Mouse (Mus musculus): Measurements from ENCODE around the gene Gm45062. TPM values are rescaled to one million over a fixed set of nuclear protein-coding genes. Genes with fewer than 3 reads are reported as not detected.
A peak's percentile ranks its signal among the peaks of the same experiment; 100 is the strongest.

The Gm45062 gene
- total and polyA plus RNA-seq, 3 experiments = 2.7 to 4.1 (median 3.2) TPM

- Histone ChIP-seq H3K4me3 (replicated peaks in 1 of 3; ENCODE audit: low read depth in 2 of 3, low read length in 2 of 3, poor library complexity in 1 of 3) (no peak overlapping the region), H3K27ac (ENCODE audit: insufficient read depth, low read depth) (no peak overlapping the region), H3K9ac (ENCODE audit: insufficient read depth, low read depth) (no peak overlapping the region), H3K36me3 (replicated peaks in 1 of 2; ENCODE audit: control insufficient read depth in 1 of 2, insufficient read depth in 1 of 2, low read length in 1 of 2) (peaks cover 0 to 2% of the 10 kb centered on the region in 2 experiments), H3K79me2 (replicated peaks; ENCODE audit: control insufficient read depth, extremely low read depth, insufficient read depth, poor library complexity, severe bottlenecking) (no peaks in the 10 kb centered on the region), H3K9me3 (replicated peaks; ENCODE audit: low read length) (no peaks in the 10 kb centered on the region), H3K4me1 (ENCODE audit: control insufficient read depth in 1 of 2, insufficient read depth in 2 of 2) (peaks cover 12 to 43% of the 10 kb centered on the region in 2 experiments; a peak in 3 of 4 replicates), H3K27me3 (replicated peaks) (no peaks in the 10 kb centered on the region), H3K4me2 (ENCODE audit: insufficient read depth, low read depth, poor library complexity, severe bottlenecking) (no peak overlapping the region)
- dilution Hi-C loops (cut with MboI; ENCODE audit: extremely low pct_ligation_motif_present, extremely low pct_unique_long_range_greater_than_20kb, low sequenced_read_pairs) (no loop called here), in situ Hi-C loops (cut with MboI; ENCODE audit: low pct_ligation_motif_present, low pct_unique_long_range_greater_than_20kb, low sequenced_read_pairs) (no loop called here)
- no peak for DNase-seq (ENCODE audit: extremely low read depth)
- TF ChIP-seq CHD1 (IDR thresholded peaks at IDR 0.05; ENCODE audit: low read depth, low read length) (no peak), BHLHE40 (IDR thresholded peaks at IDR 0.05; ENCODE audit: low read depth, low read length) (no peak), NRF1 (IDR thresholded peaks at IDR 0.05; ENCODE audit: low read depth, low read length) (no peak)
Measured at GRCm38 (mm10) chr6:8423142-8423541, 163.9 kb downstream of the Gm45062 start.

- peak overlapping the region; percentile 76 for H3K4me2 ChIP-seq (ENCODE audit: insufficient read depth, low read depth, poor library complexity, severe bottlenecking)
- H3K4me1 ChIP-seq (ENCODE audit: control insufficient read depth in 1 of 2, insufficient read depth in 2 of 2) = peaks cover 9% of the 10 kb centered on the region in 2 experiments; a peak in 3 of 4 replicates
- DNase-seq (ENCODE audit: extremely low read depth) = no peak
- H3K27ac ChIP-seq (ENCODE audit: insufficient read depth, low read depth) = 0 out of 2 replicates have a peak overlapping the region, but pooled peaks have one; percentile 9
- no peaks in the 10 kb centered on the region for H3K79me2 ChIP-seq (replicated peaks; ENCODE audit: control insufficient read depth, extremely low read depth, insufficient read depth, poor library complexity, severe bottlenecking)
- in situ Hi-C loops (cut with MboI; ENCODE audit: low pct_ligation_motif_present, low pct_unique_long_range_greater_than_20kb, low sequenced_read_pairs) = no loop called here
- no peaks in the 10 kb centered on the region for H3K9me3 ChIP-seq (replicated peaks; ENCODE audit: low read length)
- no peak overlapping the region for H3K4me3 ChIP-seq (replicated peaks in 1 of 3; ENCODE audit: low read depth in 2 of 3, low read length in 2 of 3, poor library complexity in 1 of 3)
- peaks cover 0 to 5% of the 10 kb centered on the region in 2 experiments for H3K36me3 ChIP-seq (replicated peaks in 1 of 2; ENCODE audit: control insufficient read depth in 1 of 2, insufficient read depth in 1 of 2, low read length in 1 of 2)
- H3K9ac ChIP-seq (ENCODE audit: insufficient read depth, low read depth) = peak overlapping the region; percentile 33; the same call in 1 of the 2 replicates
- H3K27me3 ChIP-seq (replicated peaks) = no peaks in the 10 kb centered on the region
- dilution Hi-C loops (cut with MboI; ENCODE audit: extremely low pct_ligation_motif_present, extremely low pct_unique_long_range_greater_than_20kb, low sequenced_read_pairs) = no loop called here
- TF ChIP-seq MYC (IDR thresholded peaks at IDR 0.05; ENCODE audit: low read depth, low read length) = 0 out of 2 replicates have a peak, but pooled peaks have one; percentile 55
- TF ChIP-seq BHLHE40 (IDR thresholded peaks at IDR 0.05; ENCODE audit: low read depth, low read length) = 0 out of 2 replicates have a peak, but pooled peaks have one; percentile 6
- TF ChIP-seq ELF1 (IDR thresholded peaks at IDR 0.05; ENCODE audit: low read depth, low read length) = no peak
- TF ChIP-seq JUN (IDR thresholded peaks at IDR 0.05; ENCODE audit: insufficient read depth, low read depth, low read length) = no peak
- no peak for TF ChIP-seq CTCF (conservative IDR thresholded peaks at IDR 0.05 in 1 of 2, IDR thresholded peaks at IDR 0.05 in 1 of 2; ENCODE audit: low read depth in 2 of 2, low read length in 2 of 2)
- no peak for TF ChIP-seq EP300 (IDR thresholded peaks at IDR 0.05; ENCODE audit: low read length)
- peak; percentile 49; the same call in 1 of the 2 replicates for TF ChIP-seq MAX (IDR thresholded peaks at IDR 0.05; ENCODE audit: low read length)
Measured at GRCm38 (mm10) chr6:8427692-8428091, 168.4 kb downstream of the Gm45062 start.

- Histone ChIP-seq H3K27ac (ENCODE audit: insufficient read depth, low read depth) (no peak overlapping the region), H3K9ac (ENCODE audit: insufficient read depth, low read depth) (no peak overlapping the region), H3K79me2 (replicated peaks; ENCODE audit: control insufficient read depth, extremely low read depth, insufficient read depth, poor library complexity, severe bottlenecking) (no peaks in the 10 kb centered on the region), H3K4me3 (replicated peaks in 1 of 3; ENCODE audit: low read depth in 2 of 3, low read length in 2 of 3, poor library complexity in 1 of 3) (no peak overlapping the region), H3K27me3 (replicated peaks) (no peaks in the 10 kb centered on the region), H3K9me3 (replicated peaks; ENCODE audit: low read length) (no peaks in the 10 kb centered on the region), H3K4me1 (ENCODE audit: control insufficient read depth in 1 of 2, insufficient read depth in 2 of 2) (peaks cover 14 to 16% of the 10 kb centered on the region in 2 experiments; a peak in 3 of 4 replicates), H3K4me2 (ENCODE audit: insufficient read depth, low read depth, poor library complexity, severe bottlenecking) (no peak overlapping the region), H3K36me3 (replicated peaks in 1 of 2; ENCODE audit: control insufficient read depth in 1 of 2, insufficient read depth in 1 of 2, low read length in 1 of 2) (peaks cover 0 to 7% of the 10 kb centered on the region in 2 experiments)
- TF ChIP-seq NRF1 (IDR thresholded peaks at IDR 0.05; ENCODE audit: low read depth, low read length) = no peak
- no peak for TF ChIP-seq TBP (conservative IDR thresholded peaks at IDR 0.05; ENCODE audit: low read depth, low read length)
- TF ChIP-seq E2F4 (IDR thresholded peaks at IDR 0.05; ENCODE audit: insufficient replicate concordance, low read depth, low read length) = no peak
- TF ChIP-seq HCFC1 (IDR thresholded peaks at IDR 0.05; ENCODE audit: low read depth, low read length) = no peak
- TF ChIP-seq ZKSCAN1 (IDR thresholded peaks at IDR 0.05; ENCODE audit: borderline replicate concordance, low read depth, low read length) = no peak
- TF ChIP-seq SMC3 (IDR thresholded peaks at IDR 0.05; ENCODE audit: low read depth, low read length) = no peak
- no peak for TF ChIP-seq MAZ (IDR thresholded peaks at IDR 0.05; ENCODE audit: low read depth, low read length)
- TF ChIP-seq RAD21 (IDR thresholded peaks at IDR 0.05; ENCODE audit: low read depth, low read length) = no peak
- no peak for TF ChIP-seq USF2 (conservative IDR thresholded peaks at IDR 0.05; ENCODE audit: low read depth, low read length)
- TF ChIP-seq POLR2AphosphoS2 (IDR thresholded peaks at IDR 0.05; ENCODE audit: low read depth, low read length) = no peak
- no peak for TF ChIP-seq ZNF384 (IDR thresholded peaks at IDR 0.05; ENCODE audit: low read depth, low read length)
- no peak for TF ChIP-seq EP300 (IDR thresholded peaks at IDR 0.05; ENCODE audit: low read length)
- TF ChIP-seq IRF4 (IDR thresholded peaks at IDR 0.05; ENCODE audit: low read depth, low read length) = no peak
- TF ChIP-seq USF1 (IDR thresholded peaks at IDR 0.05; ENCODE audit: low read depth, low read length) = no peak
- TF ChIP-seq POLR2A (IDR thresholded peaks at IDR 0.05; ENCODE audit: low read depth, low read length) = no peak
- TF ChIP-seq MAFK (IDR thresholded peaks at IDR 0.05; ENCODE audit: insufficient replicate concordance, low read length) = no peak
- dilution Hi-C loops (cut with MboI; ENCODE audit: extremely low pct_ligation_motif_present, extremely low pct_unique_long_range_greater_than_20kb, low sequenced_read_pairs) (no loop called here), in situ Hi-C loops (cut with MboI; ENCODE audit: low pct_ligation_motif_present, low pct_unique_long_range_greater_than_20kb, low sequenced_read_pairs) (no loop called here)
- DNase-seq (ENCODE audit: extremely low read depth) = no peak
Measured at GRCm38 (mm10) chr6:8430610-8431234, 171.5 kb downstream of the Gm45062 start.
